18 mouse cellular contexts compared by ENCODE assay signal in the genomic region with DNA sequence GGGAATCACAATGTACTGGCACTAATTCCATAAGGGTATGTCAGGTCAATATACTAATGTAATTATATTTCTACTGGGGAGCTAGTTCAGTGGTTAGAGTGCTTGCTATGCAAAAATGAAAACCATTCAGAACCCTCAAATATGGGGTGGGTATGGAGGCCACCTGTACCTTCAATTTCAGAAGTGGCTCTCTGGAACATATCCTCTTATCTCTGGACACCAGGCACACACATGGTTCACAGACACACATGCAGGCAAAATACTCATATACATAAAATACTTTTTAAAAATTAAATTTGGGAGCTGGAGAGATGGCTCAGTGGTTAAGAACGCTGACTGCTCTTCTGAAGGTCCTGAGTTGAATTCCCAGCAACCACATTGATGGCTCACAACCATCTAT.
"Had no signal": no experiment of that assay in that cellular context is flagged by ENCODE, and none has a peak within 500 bp of the region (broad histone marks: within the 10 kb centered on the region; RNA-seq: fewer than 3 reads in every experiment).

No protein-coding gene starts in this region.

- H3K4me3 ChIP-seq: layer of hippocampus, adult 2 months; limb, embryonic 10.5 days; megakaryocyte, embryonic 14.5 days; midbrain, embryonic 12.5 days; neural tube, embryonic 13.5 days had no signal

- H3K9me3 ChIP-seq: limb, embryonic 10.5 days; megakaryocyte, embryonic 14.5 days; midbrain, embryonic 12.5 days; neural tube, embryonic 13.5 days had no signal

- H3K9ac ChIP-seq: lung, embryonic 14.5 days; midbrain, embryonic 12.5 days; neural tube, embryonic 13.5 days had no signal

- H3K4me1 ChIP-seq: limb, embryonic 10.5 days; midbrain, embryonic 12.5 days; neural tube, embryonic 13.5 days had no signal

- H3K27me3 ChIP-seq: megakaryocyte, embryonic 14.5 days; midbrain, embryonic 12.5 days; neural tube, embryonic 13.5 days had no signal

- ATAC-seq: inflammation-experienced regulatory T-cells, adult 6 months; intestine, postnatal 0 days; midbrain, embryonic 16.5 days had no signal

- H3K4me2 ChIP-seq: lung, embryonic 14.5 days; midbrain, embryonic 12.5 days; neural tube, embryonic 13.5 days had no signal

- H3K36me3 ChIP-seq: midbrain, embryonic 12.5 days had no signal

- H3K27ac ChIP-seq: layer of hippocampus, adult 2 months; limb, embryonic 10.5 days; midbrain, embryonic 12.5 days; neural tube, embryonic 13.5 days; stomach, postnatal 0 days had no signal

- DNase-seq: kidney, adult 9 months; kidney, postnatal 10 days; kidney, postnatal 4 days; lung, embryonic 14.5 days; lung, postnatal 10 days; lung, postnatal 4 days; right cerebral cortex, postnatal 25 days; thymus, adult 18-20 months; thymus, postnatal 14 days had no signal
